Mouse (Mus musculus): ENCODE measurements around the gene Pga5. TPM values are rescaled to one million over a fixed set of nuclear protein-coding genes. Genes with fewer than 3 reads are reported as not detected.

Pga5 gene
- not detected for polyA plus RNA-seq (2014; fragmentation: Illumina TruSeq; extraction: RNeasy Lipid Tissue Mini Kit (QIAGEN cat#74804); ENCODE audit: low read depth, low replicate concordance)

GRCm38 (mm10) chr19:10677915-10678771 lies at the start of gene Pga5:
Gene Pga5, minus strand, starts transcription at chr19:10678071.

GRCm38 (mm10) chr19:10688537-10689352 lies 10.9 kb upstream of the Pga5 start, which contains the start of gene Vps37c:
Gene Vps37c, plus strand, starts transcription at chr19:10688735.

GRCm38 (mm10) chr19:10634106-10634871 lies 43.6 kb downstream of the Pga5 start, which contains the start of gene Vwce:
Gene Vwce, plus strand, starts transcription at chr19:10634213.

Other genes with a start within 250 kb of the Pga5 start
- gene Lrrc10b, start 220.6 kb downstream of the Pga5 start, polyA plus RNA-seq (2014; fragmentation: Illumina TruSeq; extraction: RNeasy Lipid Tissue Mini Kit (QIAGEN cat#74804); ENCODE audit: low read depth, low replicate concordance), result not detected
- not detected for gene Ppp1r32, start 195.1 kb downstream of the Pga5 start, polyA plus RNA-seq (2014; fragmentation: Illumina TruSeq; extraction: RNeasy Lipid Tissue Mini Kit (QIAGEN cat#74804); ENCODE audit: low read depth, low replicate concordance)
- gene Cpsf7, start 152.8 kb downstream of the Pga5 start, polyA plus RNA-seq (2014; fragmentation: Illumina TruSeq; extraction: RNeasy Lipid Tissue Mini Kit (QIAGEN cat#74804); ENCODE audit: low read depth, low replicate concordance), result 84.1 TPM
- 62.6 TPM for gene Sdhaf2, start 151.9 kb downstream of the Pga5 start, polyA plus RNA-seq (2014; fragmentation: Illumina TruSeq; extraction: RNeasy Lipid Tissue Mini Kit (QIAGEN cat#74804); ENCODE audit: low read depth, low replicate concordance)
- gene Tmem216, start 121.8 kb downstream of the Pga5 start, polyA plus RNA-seq (2014; fragmentation: Illumina TruSeq; extraction: RNeasy Lipid Tissue Mini Kit (QIAGEN cat#74804); ENCODE audit: low read depth, low replicate concordance), result 3.7 TPM
- gene Cyb561a3, start 100.9 kb downstream of the Pga5 start, polyA plus RNA-seq (2014; fragmentation: Illumina TruSeq; extraction: RNeasy Lipid Tissue Mini Kit (QIAGEN cat#74804); ENCODE audit: low read depth, low replicate concordance), result 5.0 TPM
- 4.2 TPM for gene Tmem138, start 100.7 kb downstream of the Pga5 start, polyA plus RNA-seq (2014; fragmentation: Illumina TruSeq; extraction: RNeasy Lipid Tissue Mini Kit (QIAGEN cat#74804); ENCODE audit: low read depth, low replicate concordance)
- 65.6 TPM for gene Ddb1, start 72.7 kb downstream of the Pga5 start, polyA plus RNA-seq (2014; fragmentation: Illumina TruSeq; extraction: RNeasy Lipid Tissue Mini Kit (QIAGEN cat#74804); ENCODE audit: low read depth, low replicate concordance)
- 1.5 TPM for gene Tkfc, start 72.4 kb downstream of the Pga5 start, polyA plus RNA-seq (2014; fragmentation: Illumina TruSeq; extraction: RNeasy Lipid Tissue Mini Kit (QIAGEN cat#74804); ENCODE audit: low read depth, low replicate concordance)
- not detected for gene Vwce, start 43.9 kb downstream of the Pga5 start, polyA plus RNA-seq (2014; fragmentation: Illumina TruSeq; extraction: RNeasy Lipid Tissue Mini Kit (QIAGEN cat#74804); ENCODE audit: low read depth, low replicate concordance)
- gene Vps37c, start 10.7 kb upstream of the Pga5 start, polyA plus RNA-seq (2014; fragmentation: Illumina TruSeq; extraction: RNeasy Lipid Tissue Mini Kit (QIAGEN cat#74804); ENCODE audit: low read depth, low replicate concordance), result 4.3 TPM
- 0.54 TPM for gene Cd5, start 60.9 kb upstream of the Pga5 start, polyA plus RNA-seq (2014; fragmentation: Illumina TruSeq; extraction: RNeasy Lipid Tissue Mini Kit (QIAGEN cat#74804); ENCODE audit: low read depth, low replicate concordance)
- not detected for gene Cd6, start 152.0 kb upstream of the Pga5 start, polyA plus RNA-seq (2014; fragmentation: Illumina TruSeq; extraction: RNeasy Lipid Tissue Mini Kit (QIAGEN cat#74804); ENCODE audit: low read depth, low replicate concordance)
- 0.85 TPM for gene Slc15a3, start 161.7 kb upstream of the Pga5 start, polyA plus RNA-seq (2014; fragmentation: Illumina TruSeq; extraction: RNeasy Lipid Tissue Mini Kit (QIAGEN cat#74804); ENCODE audit: low read depth, low replicate concordance)
- gene Tmem132a, start 191.9 kb upstream of the Pga5 start, polyA plus RNA-seq (2014; fragmentation: Illumina TruSeq; extraction: RNeasy Lipid Tissue Mini Kit (QIAGEN cat#74804); ENCODE audit: low read depth, low replicate concordance), result not detected
- gene Tmem109, start 203.9 kb upstream of the Pga5 start, polyA plus RNA-seq (2014; fragmentation: Illumina TruSeq; extraction: RNeasy Lipid Tissue Mini Kit (QIAGEN cat#74804); ENCODE audit: low read depth, low replicate concordance), result 3.4 TPM
- gene Prpf19, start 217.2 kb upstream of the Pga5 start, polyA plus RNA-seq (2014; fragmentation: Illumina TruSeq; extraction: RNeasy Lipid Tissue Mini Kit (QIAGEN cat#74804); ENCODE audit: low read depth, low replicate concordance), result 24.8 TPM
- gene Zp1, start 242.6 kb upstream of the Pga5 start, polyA plus RNA-seq (2014; fragmentation: Illumina TruSeq; extraction: RNeasy Lipid Tissue Mini Kit (QIAGEN cat#74804); ENCODE audit: low read depth, low replicate concordance), result not detected